Mouse (Mus musculus): Measurements from ENCODE around the gene Pigv.

- TF ChIP-seq CTCF (IDR thresholded peaks at IDR 0.05 in 2 of 3, conservative IDR thresholded peaks at IDR 0.05 in 1 of 3; ENCODE audit: control insufficient read depth in 1 of 3, insufficient read depth in 1 of 3, low read depth in 2 of 3, low read length in 3 of 3, poor library complexity in 1 of 3, severe bottlenecking in 1 of 3), result peak; percentile 64 to 93 (median 91)
- TF ChIP-seq EP300 (IDR thresholded peaks at IDR 0.05; ENCODE audit: low read depth in 1 of 2, low read length in 2 of 2), result 0 out of 4 replicates have a peak, but pooled peaks of 1 of the 2 experiments have one; percentile 12
- peak; percentile 95; the same call in 1 of the 2 replicates for TF ChIP-seq CHD1 (IDR thresholded peaks at IDR 0.05; ENCODE audit: low read depth, low read length)
- no peak for TF ChIP-seq UBTF (IDR thresholded peaks at IDR 0.05; ENCODE audit: borderline replicate concordance, insufficient read depth, low read depth, low read length)
Observed at GRCm38 (mm10) chr4:133671184-133671880, 1.1 kb downstream of the Pigv start.
